Mouse (Mus musculus) kidney, postnatal 0 days (tissue): ENCODE measurements around the gene Tarsl2. TPM values are rescaled to one million over a fixed set of nuclear protein-coding genes. Genes with fewer than 3 reads are reported as not detected.
A peak's percentile ranks its signal among the peaks of the same experiment; 100 is the strongest.

Source experiments
- ATAC-seq: fragments of 200-750 bp; cut with Nextera tagmentation; replicated peaks from 2 replicates; pipeline ENCODE4 v1.8.0; 2017; ENCODE audit warnings: low read depth, moderate number of reproducible peaks, moderate TSS enrichment, moderate library complexity; ENCODE audit not compliant: low FRiP score
- DNase-seq: peaks from one replicate; pipeline ENCODE4 v3.0.0-alpha.2; 2016; ENCODE audit warnings: low spot score
- H3K27ac ChIP-seq: fragments of 300-500 bp; sonication (generic); 2 replicates; pipeline ENCODE4 v1.5.1; 2014; ENCODE audit warnings: mild to moderate bottlenecking
- H3K27me3 ChIP-seq: fragments of 300-500 bp; sonication (generic); 2 replicates; pipeline ENCODE4 v1.6.1; 2014; ENCODE audit warnings: low read length, mixed read lengths; ENCODE audit not compliant: insufficient read depth
- H3K36me3 ChIP-seq: fragments of 300-500 bp; sonication (generic); 2 replicates; pipeline ENCODE4 v1.6.1; 2014; ENCODE audit warnings: low read length, mixed read lengths; ENCODE audit not compliant: insufficient read depth
- H3K4me1 ChIP-seq: fragments of 300-500 bp; sonication (generic); replicated peaks from 2 replicates; pipeline ENCODE4 v1.6.1; 2014; ENCODE audit warnings: antibody characterized with exemption, low read length, mixed read lengths; ENCODE audit not compliant: insufficient read depth
- H3K4me2 ChIP-seq: fragments of 300-500 bp; sonication (generic); 2 replicates; pipeline ENCODE4 v1.6.1; 2014; ENCODE audit warnings: mild to moderate bottlenecking, low read length, moderate library complexity, mixed read lengths
- H3K4me3 ChIP-seq: fragments of 300-500 bp; sonication (generic); replicated peaks from 2 replicates; pipeline ENCODE4 v1.5.1; 2014; ENCODE audit warnings: low read depth, low read length
- H3K9ac ChIP-seq: fragments of 300-500 bp; sonication (generic); 2 replicates; pipeline ENCODE4 v1.6.1; 2014; ENCODE audit warnings: low read depth, low read length
- H3K9me3 ChIP-seq: fragments of 300-500 bp; sonication (generic); replicated peaks from 2 replicates; pipeline ENCODE4 v1.6.1; 2016; ENCODE audit warnings: low read length, inconsistent platforms, mixed read lengths
- CTCF ChIP-seq: IDR thresholded peaks from 2 replicates; pipeline ENCODE4 v1.5.1; 2016; ENCODE audit warnings: antibody characterized with exemption, low read depth, mild to moderate bottlenecking, moderate library complexity
- WGBS: fragments of 180-500 bp; shearing (Covaris S2); extraction: QIAGEN DNeasy Blood & Tissue Kit; methylation state at CpG from one replicate; pipeline ENCODE4 v1.1.7; 2014; 5-methylcytosine and 5-hydroxymethylcytosine counted together
- polyA plus RNA-seq: library from polyadenylated mRNA; unstranded; fragments of >200 nt; fragmentation: Nextera tagmentation; extraction: Ambion mirVana; gene quantifications from 2 replicates; pipeline ENCODE4 v1.2.1, GENCODE M21; 2015

Gene Tarsl2
- polyA plus RNA-seq, 1 experiment from 2014 or later, result 10.8 TPM

- Histone ChIP-seq H3K4me2 (no peak overlapping the region), H3K9me3 (no peaks in the 10 kb centered on the region), H3K9ac (no peak overlapping the region), H3K27ac (no peak overlapping the region), H3K4me1 (no peaks in the 10 kb centered on the region), H3K36me3 (no peaks in the 10 kb centered on the region), H3K4me3 (no peak overlapping the region), H3K27me3 (no peaks in the 10 kb centered on the region)
- ATAC-seq (no peak), DNase-seq (peak; percentile 81)
- 36% methylated on average over 5 of the region's 5 CpGs for WGBS
- no peak for TF ChIP-seq CTCF
Measured at GRCm38 (mm10) chr7:65613723-65614122, 31.0 kb upstream of the Tarsl2 start.

- no peaks in the 10 kb centered on the region for H3K9me3 ChIP-seq
- DNase-seq (no peak), ATAC-seq (no peak)
- H3K27ac ChIP-seq, result no peak overlapping the region
- H3K4me1 ChIP-seq, result no peaks in the 10 kb centered on the region
- no peak overlapping the region for H3K4me3 ChIP-seq
- H3K9ac ChIP-seq, result no peak overlapping the region
- TF ChIP-seq CTCF, result peak; percentile 31; the same call in 1 of the 2 replicates
- H3K27me3 ChIP-seq, result no peaks in the 10 kb centered on the region
- 80% methylated on average over 1 of the region's 1 CpGs for WGBS
- H3K4me2 ChIP-seq, result no peak overlapping the region
- H3K36me3 ChIP-seq, result no peaks in the 10 kb centered on the region
Measured at GRCm38 (mm10) chr7:65618751-65619150, 25.9 kb upstream of the Tarsl2 start.

- no peak for TF ChIP-seq CTCF
- WGBS, result 78% methylated on average over 7 of the region's 7 CpGs
Measured at GRCm38 (mm10) chr7:65620746-65621145, 24.0 kb upstream of the Tarsl2 start.

GRCm38 (mm10) chr7:65623330-65623729 is 21.4 kb upstream of the Tarsl2 start:
- Histone ChIP-seq H3K4me2 (no peak overlapping the region), H3K9ac (no peak overlapping the region), H3K27ac (no peak overlapping the region), H3K4me1 (no peaks in the 10 kb centered on the region), H3K36me3 (no peaks in the 10 kb centered on the region), H3K9me3 (no peaks in the 10 kb centered on the region), H3K4me3 (no peak overlapping the region), H3K27me3 (no peaks in the 10 kb centered on the region)
- no peak for TF ChIP-seq CTCF
- ATAC-seq (no peak), DNase-seq (no peak)
- 91% methylated on average over 3 of the region's 3 CpGs for WGBS

More at GRCm38 (mm10) chr7:65620746-65621145, 24.0 kb upstream of the Tarsl2 start:
- Histone ChIP-seq H3K9me3 (no peaks in the 10 kb centered on the region), H3K9ac (no peak overlapping the region), H3K4me1 (no peaks in the 10 kb centered on the region), H3K27ac (no peak overlapping the region), H3K4me2 (no peak overlapping the region), H3K36me3 (no peaks in the 10 kb centered on the region), H3K4me3 (no peak overlapping the region), H3K27me3 (no peaks in the 10 kb centered on the region)
- DNase-seq (no peak), ATAC-seq (no peak)

GRCm38 (mm10) chr7:65625528-65625927 is 19.2 kb upstream of the Tarsl2 start:
- 42% methylated on average over 2 of the region's 2 CpGs for whole genome bisulfite sequencing
- no peak for DNase-seq
- Histone ChIP-seq H3K9me3 (no peaks in the 10 kb centered on the region), H3K27ac (no peak overlapping the region), H3K9ac (no peak overlapping the region), H3K36me3 (no peaks in the 10 kb centered on the region), H3K4me3 (no peak overlapping the region), H3K4me2 (no peak overlapping the region), H3K4me1 (no peaks in the 10 kb centered on the region), H3K27me3 (no peaks in the 10 kb centered on the region)
- ATAC-seq, result no peak
- TF ChIP-seq CTCF, result peak; percentile 55

- Histone ChIP-seq H3K9me3 (no peaks in the 10 kb centered on the region), H3K4me2 (no peak overlapping the region), H3K4me1 (no peaks in the 10 kb centered on the region), H3K9ac (no peak overlapping the region), H3K27ac (no peak overlapping the region), H3K4me3 (no peak overlapping the region), H3K36me3 (no peaks in the 10 kb centered on the region), H3K27me3 (no peaks in the 10 kb centered on the region)
- ATAC-seq, result no peak
- no peak for DNase-seq
- no peak for TF ChIP-seq CTCF
- WGBS, result 74% methylated on average over 1 of the region's 1 CpGs
Measured at GRCm38 (mm10) chr7:65629846-65630245, 14.9 kb upstream of the Tarsl2 start.

- Histone ChIP-seq H3K4me1 (no peaks in the 10 kb centered on the region), H3K4me2 (no peak overlapping the region), H3K9ac (no peak overlapping the region), H3K27ac (no peak overlapping the region), H3K9me3 (no peaks in the 10 kb centered on the region), H3K27me3 (no peaks in the 10 kb centered on the region), H3K4me3 (no peak overlapping the region), H3K36me3 (no peaks in the 10 kb centered on the region)
- no peak for TF ChIP-seq CTCF
- WGBS, result 78% methylated on average over 5 of the region's 5 CpGs
- DNase-seq, result no peak
- no peak for ATAC-seq
Measured at GRCm38 (mm10) chr7:65630661-65631060, 14.0 kb upstream of the Tarsl2 start.
